Mouse (Mus musculus) small intestine, adult 2 months (tissue): ENCODE data around the gene Lhfpl5.

Source experiments
- CTCF ChIP-seq: fragments of 200-500 bp; IDR thresholded peaks from 2 replicates; pipeline ENCODE4 v1.5.1; 2012; ENCODE audit warnings: low read depth, mild to moderate bottlenecking, control low read depth, inconsistent platforms, low read length, moderate library complexity, mixed read lengths; ENCODE audit not compliant: insufficient replicate concordance, insufficient read length; ENCODE audit errors: extremely low read depth
- POLR2A ChIP-seq: fragments of 200-500 bp; IDR thresholded peaks from 2 replicates; pipeline ENCODE4 v1.6.1; 2012; ENCODE audit warnings: low read depth, mild to moderate bottlenecking, control low read depth, inconsistent platforms, low read length, moderate library complexity

GRCm38 (mm10) chr17:28532557-28532956 is 42.9 kb upstream of the Lhfpl5 start:
- TF ChIP-seq POLR2A = no peak
- no peak for TF ChIP-seq CTCF
